Mouse (Mus musculus) T-helper 17 cell (primary cell): ENCODE measurements around the gene Exoc4.

Experiments
- in situ Hi-C, 2 experiments: fragments of 300-600 bp; cut with MboI, MseI; formaldehyde crosslinking; loops; 1 replicate in 1 of 2; 2 replicates in 1 of 2; pipeline ENCODE4 v1.15.1; 2025; ENCODE audit warnings: high pct_unique_total_duplicates in 2 of 2

The Exoc4 gene

DNA sequence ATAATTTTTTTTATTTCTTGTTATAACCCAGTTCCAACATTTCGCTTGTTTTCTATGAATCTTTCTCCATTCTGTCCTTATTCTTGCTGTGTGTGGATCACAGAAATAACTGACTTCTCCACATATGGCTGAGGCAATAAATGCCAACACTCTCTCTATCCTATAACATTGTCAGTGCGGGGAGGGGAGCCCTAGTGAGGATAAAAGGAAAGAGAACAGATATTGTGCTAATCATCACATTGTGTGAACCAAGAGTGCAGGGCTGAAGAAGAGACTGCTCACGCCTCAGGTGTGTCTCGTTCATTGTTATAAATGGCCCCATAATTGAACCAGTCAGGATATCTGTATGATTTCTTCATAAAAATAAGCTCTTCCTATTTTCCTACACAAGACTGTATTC lies 665.1 kb downstream of the Exoc4 start:
- in situ Hi-C loops = no loop called here

GRCm38 (mm10) chr6:33923571-33923970 lies 674.7 kb downstream of the Exoc4 start:
- in situ Hi-C loops = no loop called here

DNA sequence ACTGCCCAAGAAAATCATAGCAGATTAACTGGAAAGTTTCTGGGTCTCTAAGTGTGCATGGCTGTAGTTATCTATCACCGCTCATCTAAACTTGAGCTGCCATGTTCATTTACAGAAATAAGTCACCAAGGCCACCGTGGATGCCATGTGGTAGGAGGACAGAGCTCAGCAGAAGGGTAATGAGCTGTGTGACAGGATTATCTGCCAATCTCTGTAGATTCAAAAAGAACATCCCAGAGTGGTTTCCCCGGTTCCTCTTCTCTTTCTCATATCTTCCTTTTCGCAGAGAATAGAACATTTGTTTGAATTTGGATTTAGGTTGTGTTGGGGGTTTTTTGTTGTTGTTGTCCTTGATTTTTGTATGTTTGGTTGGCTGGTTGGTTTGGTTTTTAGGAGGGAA lies 676.0 kb downstream of the Exoc4 start:
- in situ Hi-C loops = loop anchor here in 1 of 2 experiments (25.0 kb wide), 1 partner anchor 1588 kb away; no protein-coding TSS in a partner anchor

GRCm38 (mm10) chr6:33929342-33930086 lies 680.6 kb downstream of the Exoc4 start:
- in situ Hi-C loops = loop anchor here in 1 of 2 experiments (10.0 to 25.0 kb wide), 2 partner anchors 285 to 1592 kb away; no protein-coding TSS in a partner anchor

DNA sequence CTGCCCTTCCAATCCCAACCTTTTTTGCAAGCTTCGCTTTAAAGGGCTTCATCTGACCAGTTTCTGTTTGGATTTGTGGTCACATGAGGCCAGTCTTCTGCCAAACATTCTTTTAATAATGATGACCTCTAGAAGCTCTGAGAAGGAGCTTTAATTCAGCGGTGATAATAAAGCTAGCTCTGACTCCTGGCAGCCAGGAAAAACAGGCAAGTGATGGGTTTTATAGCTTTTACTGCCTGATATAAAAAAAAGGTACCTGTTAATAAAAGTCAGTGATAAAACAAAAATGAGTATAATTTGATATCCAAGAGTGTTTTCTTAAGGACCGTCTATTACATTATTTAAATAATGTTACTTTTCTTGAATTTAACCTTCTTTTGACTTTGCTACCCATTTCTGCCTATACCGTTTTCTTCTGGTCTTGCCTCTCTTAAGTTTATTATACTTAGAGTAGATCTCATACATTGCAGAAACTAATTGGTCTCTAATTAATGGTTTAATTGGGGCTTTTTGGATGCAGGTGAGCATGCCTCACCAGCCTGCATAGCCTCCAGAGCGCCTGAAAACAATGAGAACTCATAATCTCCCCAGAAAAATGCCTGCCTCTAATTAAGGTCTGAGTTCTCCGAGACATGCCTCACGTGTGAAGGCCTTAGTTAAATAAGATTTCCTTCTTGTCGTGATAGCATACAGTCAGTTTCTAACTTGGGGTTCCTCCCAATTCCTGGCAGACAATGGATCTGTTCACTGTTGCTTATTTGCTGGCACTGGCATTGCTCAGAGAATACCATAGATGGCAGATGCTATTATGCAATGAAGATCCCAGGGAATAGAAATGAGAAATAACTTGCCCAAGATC lies 681.4 kb downstream of the Exoc4 start:
- in situ Hi-C loops = loop anchor here in 1 of 2 experiments (10.0 to 25.0 kb wide), 2 partner anchors 284 to 1593 kb away; no protein-coding TSS in a partner anchor

DNA sequence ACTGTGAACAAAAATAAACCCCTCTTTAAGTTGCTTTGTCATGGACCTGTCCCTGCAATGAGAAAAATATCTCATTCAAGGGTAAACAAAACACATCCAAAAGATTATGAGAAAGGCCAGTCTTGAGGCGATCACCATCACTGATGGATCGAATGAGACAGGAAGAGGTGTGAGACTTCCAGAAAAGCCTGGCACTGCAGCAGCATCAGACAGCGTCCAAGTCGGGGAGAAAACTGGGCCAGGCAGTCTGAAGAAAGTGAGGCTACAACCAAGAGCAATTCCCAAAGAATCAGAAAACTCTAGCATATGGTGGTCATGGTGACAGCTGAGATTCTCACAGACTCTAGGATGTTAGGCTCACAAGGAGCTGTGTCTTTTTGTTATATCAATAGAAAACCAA lies 689.0 kb downstream of the Exoc4 start:
- in situ Hi-C loops = loop anchor here in 1 of 2 experiments (10.0 to 25.0 kb wide), 2 partner anchors 277 to 1601 kb away; no protein-coding TSS in a partner anchor

DNA sequence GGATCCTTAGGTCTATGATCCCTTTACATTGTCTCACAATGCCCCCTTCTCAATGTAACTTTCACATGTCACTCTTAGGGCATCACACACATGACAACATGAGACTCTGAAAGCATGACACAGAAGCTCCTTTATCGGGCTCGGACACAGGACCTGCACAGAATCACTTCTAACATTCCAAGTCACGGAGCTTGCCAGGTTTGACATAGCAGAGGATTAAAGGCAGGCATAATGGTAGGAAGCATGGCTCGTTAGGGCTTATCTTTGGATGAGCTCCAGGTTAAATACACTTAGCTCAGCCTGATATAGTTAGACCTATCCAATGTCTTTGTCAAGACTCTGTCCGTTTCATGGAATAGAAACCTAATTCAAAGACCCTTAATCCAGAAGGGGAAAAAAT lies 690.3 kb downstream of the Exoc4 start:
- in situ Hi-C loops = loop anchor here in 1 of 2 experiments (10.0 to 25.0 kb wide), 2 partner anchors 276 to 1602 kb away; no protein-coding TSS in a partner anchor

- in situ Hi-C loops = loop anchor here in 1 of 2 experiments (25.0 kb wide), 1 partner anchor 1610 kb away; no protein-coding TSS in a partner anchor
Measured at GRCm38 (mm10) chr6:33946911-33947489, 698.1 kb downstream of the Exoc4 start.

- in situ Hi-C loops = no loop called here
Measured at GRCm38 (mm10) chr6:33950113-33950512, 701.2 kb downstream of the Exoc4 start.

DNA sequence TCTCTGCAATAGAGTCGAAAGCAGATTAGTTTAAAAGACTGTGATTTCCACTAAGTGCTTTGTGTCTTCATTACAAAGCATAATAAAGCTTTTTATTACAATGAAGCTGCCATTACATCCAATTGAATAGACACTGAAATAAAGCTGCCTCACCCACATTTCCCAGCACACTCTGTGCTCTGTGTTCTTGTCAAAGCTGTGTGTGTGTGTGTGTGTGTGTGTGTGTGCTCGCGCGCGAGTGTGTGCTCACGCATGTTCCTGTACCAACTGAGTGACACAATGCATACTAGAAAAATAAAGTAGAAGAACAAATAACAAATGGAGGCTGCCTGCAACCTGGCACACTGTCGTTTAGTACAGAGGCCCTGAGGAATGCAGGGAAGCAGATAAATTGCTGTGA lies 706.6 kb downstream of the Exoc4 start:
- in situ Hi-C loops = no loop called here

DNA sequence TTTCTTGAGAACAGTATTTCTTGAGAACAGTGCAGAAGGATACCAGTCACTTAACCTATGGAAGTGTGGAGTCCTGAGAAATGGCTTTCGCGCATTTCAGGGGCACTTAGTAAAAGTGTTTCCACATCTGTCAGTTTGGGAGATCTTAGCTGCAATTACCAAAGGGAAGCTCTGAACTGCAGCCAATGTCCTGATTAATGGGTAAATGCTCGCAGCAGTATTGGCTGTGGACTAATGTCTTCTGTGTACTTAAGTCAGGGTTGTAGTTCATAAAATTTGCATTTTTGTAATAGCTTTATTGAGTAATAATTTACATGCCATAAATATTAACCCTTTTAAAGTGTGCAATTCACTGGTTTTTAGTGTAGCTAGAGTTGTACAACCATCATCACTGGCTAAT lies 709.4 kb downstream of the Exoc4 start:
- in situ Hi-C loops = no loop called here

DNA sequence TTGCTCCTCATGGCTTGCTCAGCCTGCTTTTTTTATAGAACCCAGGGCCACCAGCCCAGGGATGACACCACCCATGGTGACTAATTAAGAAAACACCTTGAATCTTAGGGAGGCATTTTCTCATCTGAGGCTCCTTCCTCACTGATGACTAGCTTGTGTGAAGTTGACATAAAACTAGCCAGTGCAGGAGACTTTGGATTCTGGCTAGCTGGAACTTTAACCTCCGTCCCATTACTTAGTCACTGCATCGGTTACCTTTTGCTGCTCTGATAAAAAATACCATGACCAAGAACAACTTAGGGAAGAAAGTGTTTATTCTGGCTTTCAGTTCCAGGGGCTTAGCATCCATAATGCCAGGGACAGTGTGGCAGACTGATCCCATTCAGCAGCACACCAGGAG lies 711.9 kb downstream of the Exoc4 start:
- in situ Hi-C loops = no loop called here

- in situ Hi-C loops = no loop called here
Measured at GRCm38 (mm10) chr6:33963092-33963491, 714.2 kb downstream of the Exoc4 start.

DNA sequence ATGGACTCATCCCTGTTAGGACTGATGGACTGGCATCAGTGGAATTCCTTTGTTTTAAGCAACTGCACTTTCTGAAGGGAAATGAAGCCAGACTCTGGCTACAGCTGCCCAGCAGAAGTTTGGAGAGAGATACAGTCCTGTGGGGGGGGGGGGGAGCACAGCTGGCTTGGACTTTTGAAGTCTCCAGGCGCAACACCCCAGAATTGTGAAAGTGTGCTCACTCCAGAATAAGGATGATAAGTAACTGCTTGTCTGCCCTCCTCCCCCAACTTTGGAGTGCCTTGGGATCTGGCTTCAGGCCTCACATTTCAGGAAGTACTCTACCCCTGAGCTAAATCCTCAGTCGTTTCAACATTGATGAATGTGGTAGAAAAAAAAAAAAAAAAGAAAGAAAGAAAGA lies 716.7 kb downstream of the Exoc4 start:
- in situ Hi-C loops = no loop called here

GRCm38 (mm10) chr6:33968746-33969145 lies 719.9 kb downstream of the Exoc4 start:
- in situ Hi-C loops = no loop called here

DNA sequence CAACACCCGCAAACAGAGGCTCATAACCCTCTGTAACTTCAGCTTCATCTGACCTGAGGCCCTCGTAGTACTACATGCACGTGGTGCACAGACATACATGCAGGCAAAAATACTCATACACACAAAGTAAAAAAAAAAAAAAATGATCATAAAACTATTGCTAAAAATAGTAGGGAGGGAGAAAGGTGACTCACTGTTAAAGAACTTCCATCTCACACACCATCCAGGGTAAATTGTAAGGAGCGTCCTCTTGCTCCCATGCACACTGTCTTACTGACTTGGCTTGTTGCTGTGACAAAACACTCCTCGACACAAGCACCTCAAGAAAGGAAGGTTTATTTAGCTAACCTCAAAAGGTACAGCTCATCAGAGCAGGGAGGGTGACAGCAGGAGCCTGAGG lies 723.9 kb downstream of the Exoc4 start:
- in situ Hi-C loops = no loop called here

- in situ Hi-C loops = no loop called here
Measured at GRCm38 (mm10) chr6:33976576-33976975, 727.7 kb downstream of the Exoc4 start.

DNA sequence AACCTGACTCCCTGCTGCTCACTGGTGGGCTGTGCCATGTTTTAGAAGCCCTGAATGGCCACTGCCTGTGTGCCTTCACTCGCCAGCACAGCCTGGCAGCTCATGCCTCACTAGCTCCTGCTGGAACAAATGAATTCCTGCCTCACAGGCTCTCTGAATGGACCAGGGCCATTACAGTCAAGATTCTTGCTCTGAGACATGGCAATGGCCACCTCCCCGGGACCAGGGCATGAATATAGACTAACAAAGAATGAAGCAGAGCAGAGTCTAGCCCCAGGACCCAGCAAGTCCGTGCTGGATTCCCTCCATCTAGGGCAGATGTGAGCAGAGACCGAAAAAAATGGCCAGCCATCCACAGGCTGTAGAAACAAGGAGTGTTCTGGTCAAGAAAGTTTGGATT lies 728.6 kb downstream of the Exoc4 start:
- in situ Hi-C loops = no loop called here

DNA sequence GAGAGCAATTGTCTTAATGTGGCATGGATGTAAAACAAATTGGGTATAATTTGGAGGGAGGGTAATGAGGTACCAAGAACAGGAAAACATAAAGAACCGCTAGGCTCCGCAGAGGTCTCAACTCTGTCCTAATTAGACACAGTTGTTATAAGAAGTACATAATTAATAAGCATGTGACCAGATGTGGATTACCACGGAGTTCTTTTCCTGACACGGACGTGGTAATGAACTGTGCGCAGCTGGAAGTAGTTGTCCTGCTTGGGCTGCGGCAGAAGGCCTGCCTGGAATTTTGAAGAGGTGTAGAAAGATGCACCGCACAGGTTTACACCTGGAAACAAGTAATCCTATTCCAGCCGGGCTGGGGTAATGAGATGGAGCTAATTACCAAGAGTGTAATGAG lies 729.0 kb downstream of the Exoc4 start:
- in situ Hi-C loops = no loop called here

DNA sequence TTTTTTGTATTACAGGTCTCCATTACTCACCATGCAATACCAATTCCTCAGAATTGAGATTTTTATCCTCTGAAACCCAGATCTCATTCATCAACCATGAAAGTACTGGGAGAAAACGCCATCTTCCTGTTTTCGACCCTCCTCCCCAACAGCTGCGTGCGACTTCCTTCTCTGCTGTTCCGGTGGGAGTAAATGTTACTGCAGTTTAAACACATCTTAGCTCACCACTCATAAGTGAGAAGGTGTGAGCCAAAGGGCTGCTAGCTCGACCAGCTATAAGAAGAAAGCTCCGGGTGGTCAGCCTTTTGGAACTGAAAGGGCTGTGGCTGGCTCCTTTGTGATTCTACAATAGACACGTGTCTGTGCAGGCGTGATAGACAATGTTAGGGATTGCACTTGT lies 733.8 kb downstream of the Exoc4 start:
- in situ Hi-C loops = no loop called here

DNA sequence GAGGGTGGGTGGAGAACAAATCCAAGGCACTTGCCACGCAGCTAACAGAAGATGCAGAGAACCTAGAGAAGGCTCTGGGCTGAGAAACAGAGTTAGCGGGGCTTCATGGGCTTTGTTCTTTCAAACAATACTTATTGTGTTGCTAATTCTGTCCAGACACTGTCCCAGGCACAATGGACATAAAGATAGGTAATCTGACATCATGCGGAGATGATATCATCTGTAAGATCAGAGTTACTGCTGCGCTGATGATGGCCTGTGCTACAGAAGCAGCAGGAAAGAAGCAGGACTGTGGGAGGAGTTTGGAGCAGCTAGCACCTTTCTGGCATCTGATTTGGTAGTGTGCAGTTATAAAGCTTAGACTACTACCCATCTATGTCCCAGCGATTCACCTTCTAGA lies 738.2 kb downstream of the Exoc4 start:
- in situ Hi-C loops = no loop called here
